Mouse (Mus musculus): ENCODE results near the gene Ntrk2. TPM values are rescaled to one million over a fixed set of nuclear protein-coding genes. Genes with fewer than 3 reads are reported as not detected.
A peak's percentile ranks its signal among the peaks of the same experiment; 100 is the strongest.
"Not testable (repeated sequence)": the region's sequence is repeated elsewhere in the genome, so short reads cannot be mapped to it uniquely, and the experiment has no call there.

The Ntrk2 gene
- polyA plus RNA-seq, 1 experiment from 2014 or later = 1.0 TPM

DNA sequence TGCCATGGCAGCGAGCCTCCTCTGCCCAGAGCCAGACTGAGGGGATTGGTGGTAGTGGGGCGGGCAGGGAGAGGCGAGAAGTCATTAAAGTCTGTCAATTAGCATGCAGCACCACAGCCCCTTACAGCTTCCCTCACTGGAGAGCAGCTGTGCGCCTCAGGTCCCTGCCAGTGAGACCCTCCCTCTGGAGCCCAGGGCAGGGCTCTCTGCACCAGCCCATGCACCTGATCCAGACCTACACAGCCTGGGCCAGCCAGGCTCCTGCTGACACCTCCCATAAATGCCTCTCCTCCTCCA is 286.4 kb downstream of the Ntrk2 start:
- Histone ChIP-seq H3K27ac (ENCODE audit: low read depth) (no peak overlapping the region), H3K9ac (ENCODE audit: low read length) (no peak overlapping the region), H3K9me3 (ENCODE audit: control insufficient read depth, low read length) (no peaks in the 10 kb centered on the region), H3K4me3 (ENCODE audit: low read depth, low read length) (no peak overlapping the region), H3K36me3 (ENCODE audit: control insufficient read depth, insufficient read depth, low read length) (no peaks in the 10 kb centered on the region), H3K4me1 (replicated peaks; ENCODE audit: control insufficient read depth, insufficient read depth, low read length) (peaks cover 6% of the 10 kb centered on the region; the same call in 1 of the 2 replicates), H3K4me2 (ENCODE audit: low read length) (no peak overlapping the region), H3K27me3 (replicated peaks; ENCODE audit: control insufficient read depth, insufficient read depth, low read length) (no peaks in the 10 kb centered on the region)
- 19% methylated on average over 4 of the region's 4 CpGs for WGBS
- ATAC-seq (replicated peaks; ENCODE audit: low FRiP score, low TSS enrichment, low read depth) (0 out of 2 replicates have a peak, but pooled peaks have one; percentile 15), DNase-seq (ENCODE audit: low spot score) (no peak)

DNA sequence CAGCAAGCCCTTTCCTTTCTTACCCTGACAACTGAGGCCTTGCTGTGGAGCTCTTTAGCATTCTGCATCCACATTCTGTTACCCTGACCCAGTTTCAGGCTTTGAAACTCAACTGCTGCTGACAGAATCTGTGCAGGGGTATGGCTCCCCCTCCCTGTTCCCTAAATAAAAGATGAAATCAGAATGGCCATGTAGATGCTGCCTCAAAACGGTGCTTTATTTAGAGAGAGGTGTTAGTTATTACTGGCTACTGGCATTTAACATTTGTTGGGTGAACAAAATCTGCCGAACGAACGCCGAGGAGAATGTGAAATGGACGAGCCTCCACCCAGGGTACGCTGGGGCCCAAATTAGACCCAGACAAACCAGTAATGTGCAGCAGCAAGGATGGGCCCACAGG is 288.4 kb downstream of the Ntrk2 start:
- H3K27me3 ChIP-seq (replicated peaks; ENCODE audit: control insufficient read depth, insufficient read depth, low read length) = no peaks in the 10 kb centered on the region
- 93% methylated on average over 7 of the region's 7 CpGs for WGBS
- no peaks in the 10 kb centered on the region for H3K36me3 ChIP-seq (ENCODE audit: control insufficient read depth, insufficient read depth, low read length)
- no peak overlapping the region for H3K4me3 ChIP-seq (ENCODE audit: low read depth, low read length)
- no peak overlapping the region for H3K9ac ChIP-seq (ENCODE audit: low read length)
- no peak overlapping the region for H3K4me2 ChIP-seq (ENCODE audit: low read length)
- no peak overlapping the region for H3K27ac ChIP-seq (ENCODE audit: low read depth)
- no peak for ATAC-seq (replicated peaks; ENCODE audit: low FRiP score, low TSS enrichment, low read depth)
- no peaks in the 10 kb centered on the region for H3K9me3 ChIP-seq (ENCODE audit: control insufficient read depth, low read length)
- no peak for DNase-seq (ENCODE audit: low spot score)
- H3K4me1 ChIP-seq (replicated peaks; ENCODE audit: control insufficient read depth, insufficient read depth, low read length) = peaks cover 6% of the 10 kb centered on the region; the same call in 1 of the 2 replicates

DNA sequence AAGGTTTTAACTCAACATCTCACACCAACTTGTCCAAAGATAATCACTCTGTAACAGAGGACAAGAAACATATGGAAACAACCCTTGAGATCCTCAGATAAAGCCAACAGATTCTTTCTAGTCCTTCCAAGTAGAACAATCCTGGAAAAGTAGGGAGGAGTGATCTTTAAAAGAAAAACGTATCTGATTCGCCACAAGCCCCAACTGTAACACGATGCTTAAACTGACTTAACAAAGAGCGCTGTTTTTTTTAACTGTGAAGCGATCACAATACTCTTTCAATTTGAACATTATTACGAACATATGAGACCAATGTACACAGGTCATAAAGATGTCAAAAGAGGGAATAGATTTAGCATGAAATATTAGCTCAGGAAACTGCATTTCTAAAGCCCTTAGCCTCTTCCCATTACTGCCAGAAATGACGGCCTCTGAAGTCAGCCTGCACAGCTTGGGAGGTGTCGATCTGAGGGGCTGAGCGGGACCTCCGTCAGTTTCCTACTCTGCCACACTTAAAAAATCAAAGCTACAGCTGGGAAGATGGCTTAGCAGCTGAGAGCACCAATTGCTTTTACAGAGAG is 289.5 kb downstream of the Ntrk2 start:
- peaks cover 6% of the 10 kb centered on the region; the same call in 1 of the 2 replicates for H3K4me1 ChIP-seq (replicated peaks; ENCODE audit: control insufficient read depth, insufficient read depth, low read length)
- no peak for ATAC-seq (replicated peaks; ENCODE audit: low FRiP score, low TSS enrichment, low read depth)
- no peaks in the 10 kb centered on the region for H3K27me3 ChIP-seq (replicated peaks; ENCODE audit: control insufficient read depth, insufficient read depth, low read length)
- no peaks in the 10 kb centered on the region for H3K9me3 ChIP-seq (ENCODE audit: control insufficient read depth, low read length)
- 0 out of 2 replicates have a peak overlapping the region, but pooled peaks have one; percentile 0 for H3K9ac ChIP-seq (ENCODE audit: low read length)
- 17% methylated on average over 10 of the region's 10 CpGs for WGBS
- no peak overlapping the region; the same call in 1 of the 2 replicates for H3K4me3 ChIP-seq (ENCODE audit: low read depth, low read length)
- H3K36me3 ChIP-seq (ENCODE audit: control insufficient read depth, insufficient read depth, low read length) = no peaks in the 10 kb centered on the region
- peak overlapping the region; percentile 32; the same call in 1 of the 2 replicates for H3K4me2 ChIP-seq (ENCODE audit: low read length)
- no peak for DNase-seq (ENCODE audit: low spot score)
- no peak overlapping the region for H3K27ac ChIP-seq (ENCODE audit: low read depth)

DNA sequence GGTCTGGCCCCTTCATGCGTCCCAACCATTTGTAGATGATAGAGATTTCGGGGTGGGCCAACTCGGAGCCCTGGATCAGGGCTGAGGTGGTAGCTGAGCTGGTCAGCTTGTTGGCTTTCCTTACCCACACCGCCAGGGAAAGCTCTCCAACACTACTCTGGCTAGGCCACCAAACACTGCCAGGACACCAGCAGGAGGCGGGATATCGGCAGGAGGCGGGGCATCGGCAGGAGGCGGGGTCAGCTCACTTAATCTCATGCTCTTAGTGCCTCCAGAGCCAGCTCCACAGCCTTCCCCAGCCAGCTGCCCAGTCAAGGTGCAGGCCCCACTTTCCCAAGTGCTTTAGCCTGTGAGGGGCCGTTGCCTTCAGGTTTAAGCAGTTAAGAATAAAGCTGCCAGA is 293.7 kb downstream of the Ntrk2 start:
- Histone ChIP-seq H3K4me1 (replicated peaks; ENCODE audit: control insufficient read depth, insufficient read depth, low read length) (peaks cover 6% of the 10 kb centered on the region; the same call in 1 of the 2 replicates), H3K9ac (ENCODE audit: low read length) (no peak overlapping the region), H3K27ac (ENCODE audit: low read depth) (no peak overlapping the region), H3K4me2 (ENCODE audit: low read length) (no peak overlapping the region), H3K36me3 (ENCODE audit: control insufficient read depth, insufficient read depth, low read length) (no peaks in the 10 kb centered on the region), H3K9me3 (ENCODE audit: control insufficient read depth, low read length) (no peaks in the 10 kb centered on the region), H3K27me3 (replicated peaks; ENCODE audit: control insufficient read depth, insufficient read depth, low read length) (no peaks in the 10 kb centered on the region), H3K4me3 (ENCODE audit: low read depth, low read length) (no peak overlapping the region)
- ATAC-seq (replicated peaks; ENCODE audit: low FRiP score, low TSS enrichment, low read depth) (no peak), DNase-seq (ENCODE audit: low spot score) (no peak)
- 49% methylated on average over 10 of the region's 10 CpGs for WGBS

DNA sequence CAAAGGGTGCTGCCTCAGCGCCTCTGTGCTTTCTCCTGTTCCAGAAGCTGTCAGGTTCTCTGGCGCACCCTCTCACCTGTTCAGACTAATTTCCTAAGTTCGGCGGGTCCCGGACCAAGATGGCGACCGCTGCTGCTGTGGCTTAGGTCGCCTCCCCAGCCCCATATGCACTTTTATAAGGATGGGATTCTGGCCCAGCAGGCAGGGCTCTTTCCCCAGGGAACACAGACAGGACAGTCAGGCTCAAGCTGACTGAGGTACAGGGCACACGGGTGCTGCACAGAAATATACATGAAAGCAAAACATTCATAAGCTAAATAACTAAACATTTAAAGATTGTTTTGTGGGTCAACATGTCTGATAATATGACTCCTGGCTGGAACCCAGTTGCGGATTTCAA is 301.4 kb downstream of the Ntrk2 start:
- ATAC-seq (replicated peaks; ENCODE audit: low FRiP score, low TSS enrichment, low read depth); H3K36me3 ChIP-seq (ENCODE audit: control insufficient read depth, insufficient read depth, low read length); DNase-seq (ENCODE audit: low spot score); H3K4me1 ChIP-seq (replicated peaks; ENCODE audit: control insufficient read depth, insufficient read depth, low read length); H3K4me2 ChIP-seq (ENCODE audit: low read length); H3K4me3 ChIP-seq (ENCODE audit: low read depth, low read length); H3K27me3 ChIP-seq (replicated peaks; ENCODE audit: control insufficient read depth, insufficient read depth, low read length); H3K9ac ChIP-seq (ENCODE audit: low read length); H3K27ac ChIP-seq (ENCODE audit: low read depth); H3K9me3 ChIP-seq (ENCODE audit: control insufficient read depth, low read length): not testable (repeated sequence)
- WGBS = 92% methylated on average over 9 of the region's 10 CpGs

- H3K36me3 ChIP-seq (ENCODE audit: control insufficient read depth, insufficient read depth, low read length) = no peaks in the 10 kb centered on the region
- no peak for DNase-seq (ENCODE audit: low spot score)
- no peak overlapping the region for H3K27ac ChIP-seq (ENCODE audit: low read depth)
These were observed 303.7 kb downstream of the Ntrk2 start for GRCm38 (mm10) chr13:59110107-59110506.

GRCm38 (mm10) chr13:59114684-59115083 is 308.3 kb downstream of the Ntrk2 start:
- Histone ChIP-seq H3K4me2 (ENCODE audit: low read length) (no peak overlapping the region), H3K27ac (ENCODE audit: low read depth) (no peak overlapping the region), H3K27me3 (replicated peaks; ENCODE audit: control insufficient read depth, insufficient read depth, low read length) (no peaks in the 10 kb centered on the region), H3K9me3 (ENCODE audit: control insufficient read depth, low read length) (peaks cover 4% of the 10 kb centered on the region; the same call in 1 of the 2 replicates), H3K9ac (ENCODE audit: low read length) (no peak overlapping the region), H3K4me3 (ENCODE audit: low read depth, low read length) (no peak overlapping the region), H3K36me3 (ENCODE audit: control insufficient read depth, insufficient read depth, low read length) (no peaks in the 10 kb centered on the region), H3K4me1 (replicated peaks; ENCODE audit: control insufficient read depth, insufficient read depth, low read length) (no peaks in the 10 kb centered on the region)
- DNase-seq (ENCODE audit: low spot score) (no peak), ATAC-seq (replicated peaks; ENCODE audit: low FRiP score, low TSS enrichment, low read depth) (no peak)
- 93% methylated on average over 1 of the region's 1 CpGs for WGBS

More at GRCm38 (mm10) chr13:59110107-59110506, 303.7 kb downstream of the Ntrk2 start:
- Histone ChIP-seq H3K9me3 (ENCODE audit: control insufficient read depth, low read length) (peaks cover 4% of the 10 kb centered on the region; the same call in 1 of the 2 replicates), H3K4me2 (ENCODE audit: low read length) (no peak overlapping the region), H3K4me3 (ENCODE audit: low read depth, low read length) (no peak overlapping the region), H3K9ac (ENCODE audit: low read length) (no peak overlapping the region), H3K4me1 (replicated peaks; ENCODE audit: control insufficient read depth, insufficient read depth, low read length) (no peaks in the 10 kb centered on the region), H3K27me3 (replicated peaks; ENCODE audit: control insufficient read depth, insufficient read depth, low read length) (no peaks in the 10 kb centered on the region)
- 90% methylated on average over 5 of the region's 5 CpGs for WGBS
- ATAC-seq (replicated peaks; ENCODE audit: low FRiP score, low TSS enrichment, low read depth) = no peak

GRCm38 (mm10) chr13:59115551-59115950 is 309.2 kb downstream of the Ntrk2 start:
- Histone ChIP-seq H3K27me3 (replicated peaks; ENCODE audit: control insufficient read depth, insufficient read depth, low read length) (no peaks in the 10 kb centered on the region), H3K4me2 (ENCODE audit: low read length) (no peak overlapping the region), H3K36me3 (ENCODE audit: control insufficient read depth, insufficient read depth, low read length) (no peaks in the 10 kb centered on the region), H3K27ac (ENCODE audit: low read depth) (no peak overlapping the region), H3K9ac (ENCODE audit: low read length) (no peak overlapping the region), H3K9me3 (ENCODE audit: control insufficient read depth, low read length) (peaks cover 4% of the 10 kb centered on the region; the same call in 1 of the 2 replicates), H3K4me3 (ENCODE audit: low read depth, low read length) (no peak overlapping the region), H3K4me1 (replicated peaks; ENCODE audit: control insufficient read depth, insufficient read depth, low read length) (no peaks in the 10 kb centered on the region)
- 91% methylated on average over 14 of the region's 14 CpGs for WGBS
- ATAC-seq (replicated peaks; ENCODE audit: low FRiP score, low TSS enrichment, low read depth) (no peak), DNase-seq (ENCODE audit: low spot score) (no peak)

- Histone ChIP-seq H3K9ac (ENCODE audit: low read length) (no peak overlapping the region), H3K4me1 (replicated peaks; ENCODE audit: control insufficient read depth, insufficient read depth, low read length) (no peaks in the 10 kb centered on the region), H3K4me3 (ENCODE audit: low read depth, low read length) (no peak overlapping the region), H3K27ac (ENCODE audit: low read depth) (no peak overlapping the region), H3K36me3 (ENCODE audit: control insufficient read depth, insufficient read depth, low read length) (no peaks in the 10 kb centered on the region), H3K4me2 (ENCODE audit: low read length) (no peak overlapping the region), H3K27me3 (replicated peaks; ENCODE audit: control insufficient read depth, insufficient read depth, low read length) (no peaks in the 10 kb centered on the region), H3K9me3 (ENCODE audit: control insufficient read depth, low read length) (peaks cover 4% of the 10 kb centered on the region; the same call in 1 of the 2 replicates)
- WGBS = 79% methylated on average over 5 of the region's 5 CpGs
- DNase-seq (ENCODE audit: low spot score) (no peak), ATAC-seq (replicated peaks; ENCODE audit: low FRiP score, low TSS enrichment, low read depth) (no peak)
These were observed 310.9 kb downstream of the Ntrk2 start for GRCm38 (mm10) chr13:59117233-59117632.
